Mouse (Mus musculus) forelimb bud, embryonic 11.5 days (tissue): ENCODE measurements around the gene Cpb2.
A peak's percentile ranks its signal among the peaks of the same experiment; 100 is the strongest.

Source experiments
- DNase-seq: peaks from one replicate; pipeline ENCODE4 v3.0.0-alpha.2; 2012; ENCODE audit warnings: low read depth, low spot score

Cpb2 gene

DNA sequence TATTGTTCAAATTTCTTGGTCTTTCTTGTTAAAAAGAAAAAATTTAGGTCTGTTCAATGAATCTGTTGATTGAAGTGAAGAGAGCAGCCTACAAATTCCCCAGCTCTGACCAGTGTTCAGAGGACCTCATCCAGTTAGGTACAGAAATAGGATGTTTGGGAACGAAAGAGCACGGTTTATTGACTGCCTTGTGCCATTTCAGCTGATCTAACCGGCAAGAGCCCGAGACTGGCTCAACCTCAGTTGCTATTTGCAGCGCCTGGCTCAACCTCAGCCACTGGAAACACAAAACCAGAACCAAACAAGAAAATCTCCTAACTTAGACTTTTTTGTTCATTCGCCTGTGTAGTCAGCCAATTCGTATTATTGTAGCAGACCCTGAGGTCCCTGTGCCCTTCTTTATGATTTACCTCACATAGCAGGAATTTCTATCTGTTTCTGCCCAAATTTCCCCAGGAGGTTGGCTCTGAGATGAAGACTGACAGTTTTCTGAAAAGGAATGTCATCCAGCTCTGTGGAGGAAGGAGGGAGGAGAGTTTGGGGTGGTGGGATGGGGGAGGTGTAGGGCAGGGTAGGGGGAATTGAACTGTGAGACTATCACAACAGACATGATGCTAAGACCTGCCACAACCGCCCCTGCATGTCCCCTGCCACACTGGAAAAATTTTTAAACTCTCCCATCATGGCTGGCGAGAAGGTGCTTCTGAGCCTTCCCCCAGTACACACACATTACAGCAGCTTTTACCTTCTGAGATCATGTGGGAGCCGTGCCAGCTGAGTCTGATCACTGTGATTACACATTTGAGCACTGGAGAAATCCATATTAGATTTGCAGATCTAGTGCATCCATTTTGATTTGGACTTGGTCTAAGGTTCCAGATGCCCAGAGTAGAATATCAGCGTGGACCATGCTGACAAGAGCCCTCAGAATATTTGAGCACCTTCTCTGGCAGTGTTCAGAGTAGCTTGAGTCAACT, 4.2 kb downstream of the Cpb2 start:
- DNase-seq, result no peak

DNA sequence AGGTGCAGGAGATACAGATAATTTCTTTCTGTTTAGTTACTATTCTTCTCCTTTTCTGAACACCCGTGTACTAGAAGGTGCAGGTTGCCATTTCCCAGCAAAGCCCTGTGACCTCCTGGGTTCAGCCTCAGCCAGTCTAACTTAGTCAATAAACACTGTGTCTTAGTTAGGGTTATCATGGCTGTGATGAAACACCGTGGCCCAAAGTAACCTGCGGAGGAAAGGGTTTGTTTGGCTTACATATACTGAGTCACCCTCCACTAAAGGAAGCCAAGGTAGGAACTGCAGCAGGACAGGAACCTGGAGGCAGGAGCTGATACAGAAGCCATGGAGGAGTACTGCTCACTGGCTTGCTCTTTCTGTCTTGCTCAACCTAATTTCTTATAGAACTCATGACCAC, 8.3 kb downstream of the Cpb2 start:
- no peak for DNase-seq

DNA sequence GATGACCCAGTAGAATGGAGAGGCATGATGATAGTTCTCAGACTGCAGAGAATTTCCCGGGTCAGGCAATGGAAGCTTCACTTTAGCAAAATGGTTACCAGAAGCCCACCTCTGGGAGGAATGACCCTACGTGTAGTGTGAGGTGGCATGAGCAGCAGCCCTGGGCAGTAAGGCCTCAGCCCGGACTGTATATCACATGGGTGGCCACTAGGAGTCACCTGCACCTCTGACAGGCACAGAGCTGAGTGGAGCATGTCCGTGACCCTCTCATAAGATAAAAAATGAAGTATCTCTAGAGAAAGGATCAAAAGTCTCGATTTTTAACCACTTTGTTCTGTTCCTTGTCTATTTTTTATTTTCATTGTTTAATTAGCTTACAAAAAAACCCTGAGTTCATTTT, 14.4 kb downstream of the Cpb2 start:
- DNase-seq, result no peak

DNA sequence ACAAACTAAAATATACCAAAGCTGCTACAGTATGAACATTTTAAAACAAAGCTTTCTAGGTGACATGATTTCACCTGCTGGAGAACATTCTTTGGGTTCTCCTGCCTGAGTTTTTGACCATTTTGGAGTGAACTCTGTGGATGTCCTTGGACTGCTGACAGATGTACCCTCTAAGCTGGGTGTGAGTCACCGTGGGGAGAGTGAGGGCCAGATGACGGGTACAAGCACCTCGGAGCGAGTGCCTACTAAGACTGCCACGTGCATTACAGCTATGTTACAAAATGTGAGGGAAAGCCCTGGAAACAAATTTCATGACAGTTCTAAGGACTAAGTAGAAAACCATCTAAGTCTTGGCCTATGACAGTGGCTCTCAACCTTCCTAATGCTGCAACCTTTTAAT, 27.4 kb downstream of the Cpb2 start:
- DNase-seq, result no peak

DNA sequence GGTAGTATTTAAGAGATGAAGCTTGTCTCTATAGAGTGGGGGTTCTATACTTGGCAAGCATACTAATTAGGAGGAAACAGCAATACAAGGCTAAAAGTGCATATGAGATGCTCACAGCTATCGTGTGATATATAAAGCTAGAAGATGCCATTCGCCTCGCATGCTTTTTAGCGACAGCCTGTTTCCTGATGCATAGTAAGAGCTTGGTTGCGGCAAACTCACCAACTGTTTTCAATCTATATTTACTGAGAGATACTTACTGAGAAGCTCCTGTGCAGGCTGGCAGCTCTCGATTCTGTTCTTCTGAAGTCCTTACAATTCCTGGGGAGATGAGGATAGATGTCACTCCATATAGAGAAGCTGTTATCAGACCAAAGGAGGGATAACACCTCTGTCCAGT, 37.6 kb downstream of the Cpb2 start:
- no peak for DNase-seq

DNA sequence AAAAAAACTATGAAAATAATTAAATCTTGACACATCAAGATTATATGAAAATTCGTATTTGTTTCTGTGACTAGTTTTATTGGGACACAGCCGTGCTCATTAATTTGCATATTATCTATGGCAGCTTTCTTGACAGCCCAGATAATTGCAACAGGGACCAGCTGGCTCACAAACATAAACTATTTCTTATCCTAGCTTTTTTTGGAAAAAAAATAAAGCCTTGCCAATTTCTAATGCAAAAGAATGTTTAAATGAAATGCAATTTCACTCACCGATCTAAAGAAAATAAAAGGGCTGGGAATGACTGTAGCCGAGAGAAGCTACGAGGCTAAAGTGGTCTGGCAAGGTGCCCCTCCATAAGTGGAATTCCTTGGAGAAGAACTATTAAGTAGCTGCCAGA, 38.3 kb downstream of the Cpb2 start:
- no peak for DNase-seq

DNA sequence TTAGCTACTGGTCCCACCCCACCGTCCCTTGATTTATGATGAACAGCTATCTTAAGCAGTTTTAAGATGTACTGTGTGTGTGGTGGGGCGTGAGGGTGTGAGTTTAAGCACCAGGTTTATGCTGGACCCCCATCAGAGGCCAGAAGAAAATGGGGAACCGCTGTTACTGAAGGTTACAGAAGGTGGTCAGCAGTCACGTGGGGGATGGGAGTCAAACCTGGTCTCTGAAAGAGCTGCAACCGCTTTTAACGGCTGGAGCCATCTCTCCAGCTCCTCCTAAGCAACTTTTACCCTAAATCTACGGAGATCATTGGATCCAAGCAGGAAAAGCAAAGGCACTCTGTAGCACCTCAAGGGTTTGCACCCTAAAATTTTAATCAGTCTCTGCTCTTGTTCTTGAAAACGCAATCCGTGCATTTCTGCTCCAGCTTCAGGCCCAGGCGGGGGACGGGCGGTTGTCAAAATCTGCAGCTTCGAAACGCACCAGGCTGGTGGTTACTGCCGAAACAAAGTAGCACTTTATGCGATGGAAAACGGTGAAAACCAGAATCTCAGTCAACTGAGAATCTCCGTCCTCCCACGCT, 41.6 kb downstream of the Cpb2 start:
- peak; percentile 26 for DNase-seq

DNA sequence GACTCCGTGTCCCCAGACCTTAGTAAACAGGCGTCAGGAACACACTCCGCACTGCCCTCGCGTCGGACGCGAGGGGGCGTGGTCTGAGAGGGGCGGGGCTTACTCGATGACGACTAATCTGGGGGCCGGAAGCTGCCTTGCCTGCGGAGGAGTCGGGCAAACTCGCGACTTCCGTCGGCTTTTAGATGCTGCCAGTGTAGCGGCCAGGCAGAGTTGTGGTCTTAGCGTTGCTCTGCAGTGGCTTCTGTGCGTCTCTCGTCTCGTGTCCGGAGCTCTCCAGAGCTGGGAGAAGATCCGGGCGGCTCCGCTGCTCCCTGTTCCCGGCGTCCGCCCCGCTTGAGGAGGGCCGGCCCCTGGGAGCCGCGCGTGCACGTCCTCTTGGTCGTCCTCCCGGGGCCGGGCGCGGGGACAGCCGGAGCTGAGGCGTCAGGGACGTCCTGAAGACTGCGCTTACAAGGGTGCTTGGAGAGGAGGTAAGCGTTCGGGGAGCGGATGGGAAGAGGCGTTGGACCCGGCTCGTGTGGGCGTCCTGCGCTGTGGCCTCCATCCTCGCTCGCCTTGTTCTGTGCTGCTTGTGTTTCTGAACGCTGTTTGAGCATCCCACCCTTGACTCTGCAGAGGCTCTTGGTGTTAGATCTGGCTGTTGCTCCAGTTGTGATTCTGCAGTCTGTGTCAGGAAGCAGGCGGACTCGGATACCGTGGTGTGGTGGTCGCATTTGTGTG, 42.3 kb downstream of the Cpb2 start, which contains the start of gene Zc3h13:
Gene Zc3h13, plus strand, starts transcription at position 181 of the 723 bp plus-strand sequence.
- peak; percentile 96 for DNase-seq

DNA sequence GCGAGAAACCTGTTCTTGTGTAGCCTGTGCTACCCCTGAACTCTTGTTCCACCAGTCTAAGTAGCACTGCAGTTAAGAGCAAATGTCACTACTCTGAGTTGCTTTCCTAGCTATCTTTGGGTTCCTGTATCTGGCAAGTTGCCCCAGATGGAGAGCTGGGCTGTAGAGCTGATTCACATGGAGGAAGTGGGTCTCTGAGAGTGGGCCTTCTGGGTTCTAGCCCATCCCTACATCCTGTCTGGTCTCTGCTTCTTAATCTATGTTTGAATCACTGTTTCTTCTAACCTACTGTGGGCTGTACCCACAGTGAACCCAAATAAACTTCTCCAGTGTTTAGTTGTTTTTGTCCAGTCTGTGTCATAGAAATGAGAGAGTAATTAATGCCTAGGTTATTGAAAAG, 59.0 kb downstream of the Cpb2 start:
- DNase-seq, result no peak

DNA sequence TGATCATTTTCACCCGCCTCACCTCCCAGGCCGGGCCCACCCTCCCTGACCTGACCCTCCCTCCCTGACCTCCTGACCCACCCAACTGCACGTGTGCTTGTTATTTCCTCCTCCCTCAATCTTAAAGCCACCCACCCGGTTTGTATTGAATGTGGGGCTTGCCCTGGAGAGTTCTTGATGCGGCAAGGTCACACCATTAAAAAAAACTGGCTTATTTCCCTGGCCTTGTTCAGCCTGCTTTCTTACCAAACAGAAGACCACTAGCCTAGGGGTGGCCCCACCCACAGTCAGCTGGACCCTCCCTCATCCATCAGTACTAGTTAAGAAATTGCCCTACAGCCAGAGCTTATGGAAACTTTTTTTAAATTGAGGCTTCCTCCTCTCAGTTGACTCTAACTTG, 61.7 kb downstream of the Cpb2 start:
- no peak for DNase-seq

DNA sequence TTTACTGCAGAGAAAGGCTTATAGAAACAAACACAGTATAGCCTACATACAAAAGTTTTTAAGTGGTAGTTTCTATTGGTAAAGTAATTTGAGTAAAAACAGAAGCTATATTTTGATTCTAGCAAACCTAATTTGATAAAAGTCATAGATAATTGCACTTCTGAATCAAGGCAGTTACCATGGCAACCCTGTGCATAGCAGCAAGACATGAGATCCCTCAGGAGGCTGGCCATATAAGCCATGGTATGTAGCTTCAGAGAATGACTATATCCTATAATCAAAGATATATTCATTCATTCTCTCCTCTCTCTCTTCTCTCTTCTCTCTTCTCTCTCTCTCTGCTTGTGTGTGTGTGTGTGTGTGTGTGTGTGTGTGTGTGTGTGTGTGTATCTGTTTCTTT, 65.8 kb downstream of the Cpb2 start:
- DNase-seq, result no peak

DNA sequence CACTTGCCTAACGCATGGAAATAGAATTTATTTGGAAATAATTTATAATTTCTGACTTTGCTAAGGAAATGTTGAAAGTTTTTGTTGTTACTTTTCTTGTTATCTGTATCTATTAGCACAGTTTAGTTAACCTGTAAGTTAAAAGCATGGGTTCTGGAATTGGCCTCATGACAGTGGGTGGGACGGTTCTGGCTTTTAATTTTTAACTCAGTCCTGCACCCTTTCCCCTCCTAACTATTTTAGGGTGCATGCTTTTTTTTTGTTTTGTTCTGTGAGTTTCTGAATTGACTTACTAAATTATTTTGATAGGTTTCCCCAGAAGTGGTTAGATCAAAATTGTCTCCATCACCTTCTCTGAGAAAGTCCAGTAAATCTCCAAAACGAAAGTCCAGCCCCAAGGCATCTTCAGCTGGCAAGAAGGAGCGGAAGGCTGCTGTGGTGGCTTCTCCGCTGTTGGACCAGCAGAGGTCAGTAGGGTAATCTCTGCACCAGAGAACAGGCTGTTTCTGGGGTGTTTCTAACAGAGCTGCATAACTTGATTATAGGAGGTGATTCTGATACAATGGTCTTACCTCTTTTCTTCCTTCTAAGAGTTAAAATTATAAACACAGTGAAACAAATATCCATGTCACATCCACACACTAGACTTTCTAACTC, 67.4 kb downstream of the Cpb2 start:
- no peak for DNase-seq

DNA sequence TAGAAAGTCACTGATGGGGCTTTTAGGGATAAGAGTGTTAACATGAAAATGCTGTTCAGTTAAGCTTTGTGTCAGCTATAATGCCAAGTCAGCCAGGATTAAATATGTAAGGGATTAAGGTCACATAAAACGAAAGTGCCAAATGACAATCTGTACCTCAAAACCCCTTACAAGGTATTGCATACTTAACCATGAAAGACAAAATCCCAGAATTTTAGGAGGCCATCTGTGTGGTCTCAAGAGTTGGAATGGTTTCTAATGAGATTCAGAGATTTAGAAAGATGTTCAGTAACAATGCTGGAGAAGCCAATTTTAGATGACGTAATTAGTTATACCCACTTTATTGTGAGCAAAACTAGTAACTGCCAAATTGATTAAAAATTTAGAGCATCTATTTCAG, 72.4 kb downstream of the Cpb2 start:
- DNase-seq, result no peak

DNA sequence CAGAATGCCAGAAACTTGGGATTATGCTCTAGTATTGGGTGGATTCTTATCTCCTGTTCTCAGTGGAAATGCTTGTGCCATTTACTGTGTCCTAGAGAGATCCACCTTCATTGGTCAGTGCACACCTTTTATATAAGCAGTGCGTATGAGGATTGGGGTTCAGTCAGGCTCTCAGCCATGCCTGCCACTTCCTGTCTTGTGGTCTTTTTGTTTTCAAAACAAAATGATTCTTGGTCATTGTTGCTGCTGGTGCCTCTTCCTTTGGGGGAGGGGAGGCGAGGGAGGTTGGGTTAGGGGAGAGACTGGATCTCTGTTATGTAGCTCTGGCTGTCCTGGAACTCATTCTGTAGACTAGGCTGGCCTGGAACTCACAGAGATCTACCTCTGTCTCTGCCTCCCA, 76.6 kb downstream of the Cpb2 start:
- DNase-seq, result no peak

DNA sequence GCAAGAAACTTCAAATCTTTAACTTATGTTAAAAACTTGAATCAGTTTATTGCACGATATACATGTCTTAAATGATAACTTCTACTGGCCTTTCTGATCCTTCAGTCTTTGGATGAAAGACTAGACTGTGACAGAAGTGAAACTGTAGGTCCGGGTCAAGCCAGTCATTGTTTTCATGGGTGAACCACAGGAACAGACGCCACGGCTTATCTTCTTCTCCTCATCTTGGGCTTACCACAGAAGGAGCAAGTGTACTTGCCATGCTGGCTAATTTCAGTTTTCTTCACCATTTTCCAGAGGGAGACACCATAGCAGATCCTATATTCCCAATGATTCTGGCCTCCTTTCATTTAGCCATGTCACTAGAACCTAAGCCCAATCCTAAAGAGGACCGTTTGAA, 78.2 kb downstream of the Cpb2 start:
- no peak for DNase-seq

DNA sequence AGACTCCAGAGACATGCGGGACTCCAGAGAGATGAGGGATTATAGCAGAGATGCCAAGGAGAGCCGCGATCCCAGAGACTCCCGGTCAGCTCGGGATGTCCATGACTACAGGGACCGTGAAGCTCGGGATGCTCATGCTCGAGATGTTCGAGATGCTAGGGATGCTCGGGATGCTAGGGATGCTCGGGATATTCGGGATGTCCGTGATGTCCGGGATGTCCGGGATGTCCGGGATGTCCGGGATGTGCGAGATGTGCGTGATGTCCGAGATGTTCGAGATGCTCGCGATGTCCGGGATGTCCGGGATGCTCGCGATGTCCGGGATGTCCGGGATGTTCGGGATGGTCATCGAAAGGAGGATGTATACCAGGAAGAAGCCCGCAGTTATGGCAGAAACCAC, 81.3 kb downstream of the Cpb2 start:
- no peak for DNase-seq

DNA sequence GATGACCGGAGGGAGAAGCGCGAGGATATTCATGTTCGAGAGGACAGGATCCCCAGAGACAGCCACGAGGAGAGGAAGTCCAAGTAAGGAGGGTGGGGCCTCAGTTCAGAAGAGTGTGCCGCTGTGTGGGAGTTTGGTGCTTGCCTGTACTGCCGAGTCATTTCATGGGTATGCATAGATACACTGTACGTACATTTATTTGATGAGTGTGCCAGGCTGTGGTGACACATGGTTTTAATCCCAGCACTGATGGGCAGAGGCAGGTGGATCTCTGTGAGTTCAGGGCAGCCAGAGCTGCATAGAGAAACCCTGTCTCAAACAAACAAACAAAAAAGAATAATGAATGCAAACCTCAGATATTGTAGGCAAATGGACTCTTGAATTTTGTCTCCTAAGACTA, 86.0 kb downstream of the Cpb2 start:
- no peak for DNase-seq

DNA sequence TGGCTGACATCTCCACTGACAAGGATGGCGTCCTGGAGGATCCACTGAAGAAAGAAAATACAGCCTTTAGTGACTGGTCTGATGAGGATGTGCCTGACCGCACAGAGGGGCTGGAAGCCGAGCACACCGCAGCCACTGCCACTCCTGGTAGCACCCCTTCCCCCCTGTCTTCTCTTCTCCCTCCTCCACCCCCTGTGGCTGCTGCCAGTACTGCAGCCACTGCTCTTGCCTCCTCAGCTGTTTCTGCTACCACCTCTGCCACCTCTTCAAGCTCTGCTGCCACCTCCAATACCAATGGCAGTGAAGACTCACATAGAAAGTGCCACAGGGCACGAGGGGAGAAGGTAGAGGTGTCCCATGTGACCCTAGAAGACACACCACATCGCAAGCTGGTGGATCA, 88.5 kb downstream of the Cpb2 start:
- DNase-seq, result peak; percentile 3
